Mouse (Mus musculus) cerebellum, postnatal 10 days (tissue): ENCODE measurements around the gene Cts6.
A peak's percentile ranks its signal among the peaks of the same experiment; 100 is the strongest.
"Not testable (repeated sequence)": the region's sequence is repeated elsewhere in the genome, so short reads cannot be mapped to it uniquely, and the experiment has no call there.

ENCODE experiments used
- DNase-seq, 2 experiments: peaks; one replicate each; pipeline ENCODE4 v3.0.0; 2021; ENCODE audit warnings: mixed read lengths in 2 of 2

The Cts6 gene

DNA sequence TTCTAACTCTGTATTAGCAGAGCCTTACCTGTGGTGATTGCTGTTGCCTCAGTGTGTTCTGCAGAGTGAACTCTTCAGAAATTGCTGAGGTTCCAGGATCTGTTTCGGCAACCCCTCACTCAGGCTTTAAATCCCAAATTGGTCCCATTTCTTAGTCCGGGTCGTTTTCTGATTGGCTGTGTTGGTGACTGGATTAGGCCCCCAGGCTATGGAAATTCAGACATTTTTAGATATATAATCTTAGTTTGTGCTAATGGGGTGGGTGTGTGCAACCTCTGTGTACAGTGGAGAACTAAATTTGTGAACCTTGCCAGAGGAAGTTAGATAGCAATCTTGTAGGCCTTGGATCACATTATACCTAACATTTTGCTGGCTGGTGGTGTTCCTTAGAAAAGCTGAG lies at the start of gene Cts6:
Gene Cts6, minus strand, starts transcription at position 101 of the 400 bp plus-strand sequence.
- DNase-seq, result no peak

DNA sequence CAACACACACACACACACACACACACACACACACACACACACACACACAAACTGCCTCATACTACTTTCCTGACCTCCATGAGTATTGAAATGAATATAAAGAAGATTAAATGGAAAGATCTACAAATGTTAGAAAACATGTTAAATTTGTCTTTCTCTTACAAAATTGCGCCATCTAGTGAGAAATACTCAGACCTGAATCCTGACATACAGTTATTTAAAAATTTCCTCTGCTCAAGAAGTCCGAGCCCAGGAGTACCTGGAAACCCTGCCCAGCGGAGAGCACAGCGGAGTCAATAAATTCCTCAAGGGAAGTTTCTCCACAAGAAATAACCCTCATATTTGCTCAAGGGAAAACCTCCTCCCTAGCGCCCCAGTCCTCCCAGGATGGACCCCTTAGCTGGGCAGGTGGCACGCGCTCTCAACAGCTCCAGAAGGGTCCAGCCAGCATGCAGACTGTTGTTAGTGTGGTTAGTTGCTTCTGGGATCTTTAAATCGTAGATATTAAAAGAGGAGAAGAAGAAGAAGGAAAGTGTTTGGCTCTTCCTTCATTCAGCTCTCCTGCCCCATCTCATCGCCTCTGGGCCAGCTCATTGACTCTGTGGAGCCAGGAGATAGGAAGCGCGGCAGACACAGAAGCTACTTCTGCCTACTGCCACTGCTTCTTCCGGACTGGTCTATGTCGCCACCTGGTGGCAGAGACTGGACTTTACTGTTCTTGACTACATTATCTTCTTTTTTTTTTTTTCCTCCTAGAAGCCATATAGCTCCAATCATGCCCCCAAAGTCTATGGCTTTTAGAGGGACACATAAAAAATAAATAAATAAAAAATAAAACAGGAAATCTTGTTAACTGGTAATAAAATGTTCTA lies 38.1 kb upstream of the Cts6 start:
- DNase-seq, result peak; percentile 16 to 29

DNA sequence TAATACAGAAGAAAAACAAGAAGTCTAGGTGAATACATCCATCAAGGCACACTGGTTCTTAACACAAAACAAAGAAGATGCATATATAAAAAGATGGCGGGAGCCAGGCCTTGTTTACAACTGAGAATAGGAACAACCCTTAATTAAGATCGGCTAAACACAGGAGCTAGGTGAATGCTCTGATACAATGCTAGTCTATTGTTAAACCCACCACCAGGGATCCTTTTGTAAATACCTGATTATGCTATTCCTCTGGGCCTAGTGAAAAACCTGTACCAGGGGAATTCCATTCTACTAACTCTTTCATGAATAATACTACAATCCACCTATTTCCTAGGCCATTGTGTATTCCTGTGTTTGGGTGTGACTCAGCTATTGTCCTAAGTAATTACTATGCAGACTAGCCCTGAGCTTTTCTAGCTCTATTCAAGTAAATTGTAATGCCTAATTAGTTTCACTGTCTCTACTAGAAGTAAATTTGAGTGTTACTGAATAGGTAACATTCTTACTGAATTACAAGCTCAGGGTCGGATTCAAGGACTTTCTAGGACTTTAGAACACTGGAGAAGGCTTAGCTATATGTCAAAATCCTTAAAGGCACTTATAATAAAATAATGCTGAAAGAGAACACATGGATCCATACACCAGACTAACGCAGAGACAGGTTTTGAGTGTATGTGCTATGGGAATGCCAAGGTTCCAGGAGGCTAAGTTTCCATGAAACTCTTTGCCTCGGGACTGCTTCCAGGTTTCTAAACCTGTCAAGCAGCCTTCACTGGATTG lies 17.9 kb downstream of the Cts6 start:
- not testable (repeated sequence) for DNase-seq

DNA sequence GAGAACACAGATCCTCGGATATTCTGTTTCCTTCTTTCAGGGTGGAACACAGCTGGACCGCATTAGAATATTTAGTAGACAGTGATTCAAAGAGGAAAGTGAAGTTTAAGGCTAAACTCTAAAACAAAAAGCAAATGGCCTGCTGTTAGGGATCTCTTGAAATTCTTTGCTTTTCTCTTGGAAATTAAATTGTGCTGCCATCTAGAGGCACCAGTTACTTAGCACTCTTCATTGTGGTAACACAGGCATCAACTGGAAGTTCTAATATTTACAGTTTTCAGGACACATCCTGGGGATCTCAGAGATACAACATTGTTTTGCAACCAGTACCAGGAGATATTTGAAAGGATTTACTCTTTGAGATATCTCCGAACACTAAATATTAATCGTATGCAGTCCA lies 38.6 kb downstream of the Cts6 start:
- DNase-seq, result no peak

DNA sequence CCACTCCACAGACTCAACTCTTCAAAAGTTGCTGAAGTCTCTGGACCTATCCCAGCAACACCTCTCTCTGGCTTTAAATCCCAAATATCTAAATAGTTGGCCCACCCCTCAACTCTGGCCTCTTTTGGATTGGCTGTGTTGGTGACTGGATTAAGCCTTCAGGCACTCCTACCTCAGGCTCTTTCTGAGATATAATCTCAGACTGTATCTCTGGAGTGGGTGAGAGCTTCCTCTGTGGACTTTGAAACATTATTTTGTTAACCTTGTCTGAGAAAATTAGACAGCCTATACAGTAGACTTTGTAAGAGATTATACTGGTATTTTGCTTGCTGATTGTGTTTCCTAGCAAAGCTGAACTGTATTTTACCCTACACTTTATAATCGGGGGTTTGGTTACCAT lies 39.1 kb downstream of the Cts6 start, which contains the start of gene Ctsr:
Gene Ctsr, minus strand, starts transcription at position 101 of the 400 bp plus-strand sequence.
- DNase-seq, result no peak
